ENCODE assay signal across 10 mouse cellular contexts in genomic region chr15:78901422-78901789, GRCm38 (mm10). TPM values are rescaled to one million over a fixed set of nuclear protein-coding genes. Genes with fewer than 3 reads are reported as not detected.
A peak's percentile ranks its signal among the peaks of the same experiment; 100 is the strongest.
DNase-seq lines count a peak whose midpoint lies in the region; ATAC-seq and TF ChIP-seq lines count a peak whose summit lies in the region.
"Had no signal": no experiment of that assay in that cellular context is flagged by ENCODE, and none has a peak within 500 bp of the region (broad histone marks: within the 10 kb centered on the region; RNA-seq: fewer than 3 reads in every experiment).

No protein-coding gene starts in this region.

- intact Hi-C loops in gastrocnemius, adult 2 months (cut with DNase I): loop anchor here (5.0 kb wide), 1 partner anchor 41 kb away; no protein-coding TSS in a partner anchor
- intact Hi-C loops in gastrocnemius, postnatal 14 days (cut with DNase I; ENCODE audit: low total_unique reads): no loop called here

- peaks cover 68% of the 10 kb centered on the region for H3K36me3 ChIP-seq in megakaryocyte, embryonic 14.5 days (replicated peaks; ENCODE audit: low read length)
- peaks cover 22% of the 10 kb centered on the region for H3K36me3 ChIP-seq in liver, postnatal 0 days (replicated peaks; ENCODE audit: insufficient read depth, low read length)
- no peaks in the 10 kb centered on the region for H3K36me3 ChIP-seq in forebrain, embryonic 16.5 days (ENCODE audit: control insufficient read depth, insufficient read depth)

- no peak for DNase-seq in gastrocnemius, adult 2 months
- DNase-seq in gastrocnemius, postnatal 14 days: no peak
- DNase-seq in liver, postnatal 0 days: no peak
- no peak for DNase-seq in cerebellum, adult 11 months
- DNase-seq: adrenal gland, postnatal 36 days; kidney, postnatal 25 days had no signal

- H3K4me3 ChIP-seq in gastrocnemius, adult 2 months: peak overlapping the region; percentile 78; the same call in 1 of the 2 replicates
- peak overlapping the region; percentile 99 for H3K4me3 ChIP-seq in megakaryocyte, embryonic 14.5 days (replicated peaks)
- peak overlapping the region; percentile 91 for H3K4me3 ChIP-seq in embryonic fibroblast, embryonic 13.5 days (ENCODE audit: insufficient read depth, low read length)
- peak overlapping the region; percentile 83; the same call in 1 of the 2 replicates for H3K4me3 ChIP-seq in liver, postnatal 0 days (ENCODE audit: low read depth, low read length)
- H3K4me3 ChIP-seq in forebrain, embryonic 16.5 days (replicated peaks; ENCODE audit: low read length): no peak overlapping the region

- H3K4me2 ChIP-seq in liver, postnatal 0 days (ENCODE audit: low read depth, low read length): peak overlapping the region; percentile 99
- H3K4me2 ChIP-seq in forebrain, embryonic 16.5 days (ENCODE audit: low read length): no peak overlapping the region

- 0 out of 2 replicates have a peak overlapping the region, but pooled peaks have one; percentile 8 for H3K27ac ChIP-seq in gastrocnemius, adult 2 months
- H3K27ac ChIP-seq in embryonic fibroblast, embryonic 13.5 days (ENCODE audit: insufficient read depth, low read length): no peak overlapping the region
- H3K27ac ChIP-seq in liver, postnatal 0 days (ENCODE audit: low read depth): peak overlapping the region; percentile 84; the same call in 1 of the 2 replicates
- H3K27ac ChIP-seq in forebrain, embryonic 16.5 days (ENCODE audit: low read length): no peak overlapping the region

- H3K27me3 ChIP-seq in megakaryocyte, embryonic 14.5 days (replicated peaks): no peaks in the 10 kb centered on the region
- no peaks in the 10 kb centered on the region for H3K27me3 ChIP-seq in liver, postnatal 0 days (ENCODE audit: insufficient read depth, low read length)
- H3K27me3 ChIP-seq in forebrain, embryonic 16.5 days (replicated peaks; ENCODE audit: control insufficient read depth, insufficient read depth, low read length): no peaks in the 10 kb centered on the region

- ATAC-seq in megakaryocyte, adult 5-6 weeks (ENCODE audit: poor library complexity, severe bottlenecking): no peak
- no peak for ATAC-seq in liver, postnatal 0 days
- ATAC-seq in forebrain, embryonic 16.5 days: no peak

- H3K9ac ChIP-seq in liver, postnatal 0 days (replicated peaks): no peak overlapping the region; the same call in 1 of the 2 replicates
- H3K9ac ChIP-seq in forebrain, embryonic 16.5 days (replicated peaks; ENCODE audit: low read depth, low read length): no peak overlapping the region

- peaks cover 84% of the 10 kb centered on the region for H3K4me1 ChIP-seq in megakaryocyte, embryonic 14.5 days
- H3K4me1 ChIP-seq in embryonic fibroblast, embryonic 13.5 days (ENCODE audit: control insufficient read depth, insufficient read depth, low read length): no peaks in the 10 kb centered on the region
- peaks cover 44% of the 10 kb centered on the region for H3K4me1 ChIP-seq in liver, postnatal 0 days (ENCODE audit: insufficient read depth)
- peaks cover 15% of the 10 kb centered on the region for H3K4me1 ChIP-seq in forebrain, embryonic 16.5 days (replicated peaks; ENCODE audit: control insufficient read depth, insufficient read depth, low read length)

- TF ChIP-seq EP300 in liver, postnatal 0 days (IDR thresholded peaks at IDR 0.05; ENCODE audit: low read depth): no peak

- 65% methylated on average over 8 of the region's 8 CpGs for WGBS in liver, postnatal 0 days (ENCODE audit: insufficient replicate concordance)
- 40% methylated on average over 8 of the region's 8 CpGs for WGBS in forebrain, embryonic 16.5 days

- H3K9me3 ChIP-seq in megakaryocyte, embryonic 14.5 days: no peaks in the 10 kb centered on the region
- no peaks in the 10 kb centered on the region for H3K9me3 ChIP-seq in liver, postnatal 0 days (ENCODE audit: low read length)
- no peaks in the 10 kb centered on the region for H3K9me3 ChIP-seq in forebrain, embryonic 16.5 days (ENCODE audit: control insufficient read depth, low read length)

- TF ChIP-seq POLR2A in embryonic fibroblast, embryonic 13.5 days (IDR thresholded peaks at IDR 0.05; ENCODE audit: low read depth, low read length): no peak

- no peak for TF ChIP-seq CTCF in gastrocnemius, adult 2 months (IDR thresholded peaks at IDR 0.05)
- TF ChIP-seq CTCF in embryonic fibroblast, embryonic 13.5 days (IDR thresholded peaks at IDR 0.05; ENCODE audit: borderline replicate concordance, insufficient read depth, low read length): no peak
- no peak for TF ChIP-seq CTCF in liver, postnatal 0 days (IDR thresholded peaks at IDR 0.05; ENCODE audit: low read depth)

RNA-seq across cellular contexts. Expression of gene Sh3bp1, which starts 1.8 kb away (rescaled TPM):
- 1 to 10 TPM; 1.4 to 2.0 TPM for total RNA-seq in gastrocnemius, adult 2 months (2021)
- 1 to 10 TPM; 3.3 to 3.6 TPM for total RNA-seq in gastrocnemius, postnatal 14 days (2021)
- polyA plus RNA-seq in megakaryocyte, embryonic 14.5 days (2012; ENCODE audit: insufficient read depth, low replicate concordance): 1,441 and 3,817 TPM in 2 replicates
- 46.5 and 53.3 TPM in 2 replicates for total RNA-seq in megakaryocyte, adult 5-6 weeks (2015)
- 34.0 and 38.2 TPM in 2 replicates for total RNA-seq in megakaryocyte, adult 5-6 weeks (2017)
- polyA plus RNA-seq in embryonic fibroblast, embryonic 13.5 days (2011; ENCODE audit: insufficient read length, low read depth, missing spikeins): 44.1 and 47.8 TPM in 2 replicates
- polyA plus RNA-seq in liver, postnatal 0 days (2015; fragmentation: Nextera tagmentation; extraction: Ambion mirVana): 7.4 and 8.2 TPM in 2 replicates
- polyA plus RNA-seq in forebrain, embryonic 16.5 days (2015; fragmentation: Nextera tagmentation; extraction: Ambion mirVana): 4.9 and 6.0 TPM in 2 replicates

RNA-seq across cellular contexts. Expression of gene Gm49510, which starts 1.9 kb away (rescaled TPM):
- under 1 TPM in 1 of 2 experiments, not detected in 1; 0.13 TPM for total RNA-seq in gastrocnemius, adult 2 months (2021)
- total RNA-seq in gastrocnemius, postnatal 14 days (2021): not detected
- 2.9 and 8.0 TPM in 2 replicates for polyA plus RNA-seq in megakaryocyte, embryonic 14.5 days (2012; ENCODE audit: insufficient read depth, low replicate concordance)
- not detected in 2 replicates for total RNA-seq in megakaryocyte, adult 5-6 weeks (2015)
- total RNA-seq in megakaryocyte, adult 5-6 weeks (2017): 1.1 and 2.0 TPM in 2 replicates
- 0.61 TPM in 1 of 2 replicates, not detected in the other for polyA plus RNA-seq in embryonic fibroblast, embryonic 13.5 days (2011; ENCODE audit: insufficient read length, low read depth, missing spikeins)
- 0.07 TPM in 1 of 2 replicates, not detected in the other for polyA plus RNA-seq in liver, postnatal 0 days (2015; fragmentation: Nextera tagmentation; extraction: Ambion mirVana)
- polyA plus RNA-seq in forebrain, embryonic 16.5 days (2015; fragmentation: Nextera tagmentation; extraction: Ambion mirVana): 0.19 and 0.30 TPM in 2 replicates
- total RNA-seq: adrenal gland, postnatal 36 days had no signal

RNA-seq across cellular contexts. Expression of gene Pdxp, which starts 12.3 kb away (rescaled TPM):
- 1 to 10 TPM; 1.1 to 1.4 TPM for total RNA-seq in gastrocnemius, adult 2 months (2021)
- total RNA-seq in gastrocnemius, postnatal 14 days (2021): 1 to 10 TPM; 4.8 to 6.8 TPM
- polyA plus RNA-seq in megakaryocyte, embryonic 14.5 days (2012; ENCODE audit: insufficient read depth, low replicate concordance): 8.6 and 29.8 TPM in 2 replicates
- 3.5 and 5.1 TPM in 2 replicates for total RNA-seq in megakaryocyte, adult 5-6 weeks (2015)
- total RNA-seq in megakaryocyte, adult 5-6 weeks (2017): 2.1 and 2.6 TPM in 2 replicates
- 3.0 and 4.2 TPM in 2 replicates for polyA plus RNA-seq in embryonic fibroblast, embryonic 13.5 days (2011; ENCODE audit: insufficient read length, low read depth, missing spikeins)
- 1.9 and 2.1 TPM in 2 replicates for polyA plus RNA-seq in liver, postnatal 0 days (2015; fragmentation: Nextera tagmentation; extraction: Ambion mirVana)
- 96.4 and 102 TPM in 2 replicates for polyA plus RNA-seq in forebrain, embryonic 16.5 days (2015; fragmentation: Nextera tagmentation; extraction: Ambion mirVana)

RNA-seq across cellular contexts. Expression of gene Gga1, which starts 24.4 kb away (rescaled TPM):
- 10 to 100 TPM; 43.1 to 45.7 TPM for total RNA-seq in gastrocnemius, adult 2 months (2021)
- total RNA-seq in gastrocnemius, postnatal 14 days (2021): 10 to 100 TPM; 28.0 to 28.2 TPM
- 198 and 388 TPM in 2 replicates for polyA plus RNA-seq in megakaryocyte, embryonic 14.5 days (2012; ENCODE audit: insufficient read depth, low replicate concordance)
- 46.0 and 52.6 TPM in 2 replicates for total RNA-seq in megakaryocyte, adult 5-6 weeks (2015)
- total RNA-seq in megakaryocyte, adult 5-6 weeks (2017): 20.8 and 28.9 TPM in 2 replicates
- 33.1 and 33.2 TPM in 2 replicates for polyA plus RNA-seq in embryonic fibroblast, embryonic 13.5 days (2011; ENCODE audit: insufficient read length, low read depth, missing spikeins)
- 12.9 and 14.8 TPM in 2 replicates for polyA plus RNA-seq in liver, postnatal 0 days (2015; fragmentation: Nextera tagmentation; extraction: Ambion mirVana)
- 61.3 and 67.4 TPM in 2 replicates for polyA plus RNA-seq in forebrain, embryonic 16.5 days (2015; fragmentation: Nextera tagmentation; extraction: Ambion mirVana)

RNA-seq across cellular contexts. Expression of gene Lgals1, which starts 25.1 kb away (rescaled TPM):
- 100 to 1,000 TPM; 197 to 272 TPM for total RNA-seq in gastrocnemius, adult 2 months (2021)
- 100 to 1,000 TPM; 398 to 459 TPM for total RNA-seq in gastrocnemius, postnatal 14 days (2021)
- polyA plus RNA-seq in megakaryocyte, embryonic 14.5 days (2012; ENCODE audit: insufficient read depth, low replicate concordance): 75.3 and 689 TPM in 2 replicates
- 851 and 870 TPM in 2 replicates for total RNA-seq in megakaryocyte, adult 5-6 weeks (2015)
- 1,185 and 1,205 TPM in 2 replicates for total RNA-seq in megakaryocyte, adult 5-6 weeks (2017)
- polyA plus RNA-seq in embryonic fibroblast, embryonic 13.5 days (2011; ENCODE audit: insufficient read length, low read depth, missing spikeins): 4,027 and 4,662 TPM in 2 replicates
- polyA plus RNA-seq in liver, postnatal 0 days (2015; fragmentation: Nextera tagmentation; extraction: Ambion mirVana): 93.4 and 102 TPM in 2 replicates
- polyA plus RNA-seq in forebrain, embryonic 16.5 days (2015; fragmentation: Nextera tagmentation; extraction: Ambion mirVana): 51.9 and 95.5 TPM in 2 replicates

Comparison
In these comparisons a context has a peak if more than half of its experiments do, and no peak if none do; other contexts are left out.
1. H3K27ac ChIP-seq: peak in gastrocnemius, adult 2 months (single experiment) and liver, postnatal 0 days (single experiment); none in embryonic fibroblast, embryonic 13.5 days (single experiment) and forebrain, embryonic 16.5 days (single experiment).
2. RNA of gene Sh3bp1, which starts 1.8 kb away (polyA plus RNA-seq): 1,441 to 3,817 TPM in megakaryocyte, embryonic 14.5 days; 44.1 to 47.8 TPM in embryonic fibroblast, embryonic 13.5 days, 7.4 to 8.2 TPM in liver, postnatal 0 days and 4.9 to 6.0 TPM in forebrain, embryonic 16.5 days; every median in the first group is over 10 times any median in the second.